Mouse (Mus musculus) cerebellum, postnatal 14 days (tissue): ENCODE results near the gene Gbp4.
"Not testable (repeated sequence)": the region's sequence is repeated elsewhere in the genome, so short reads cannot be mapped to it uniquely, and the experiment has no call there.

ENCODE experiments used
- DNase-seq, 2 experiments: peaks; one replicate each; pipeline ENCODE4 v3.0.0; 2021; ENCODE audit warnings: mixed read lengths in 2 of 2

Gbp4 gene

DNA sequence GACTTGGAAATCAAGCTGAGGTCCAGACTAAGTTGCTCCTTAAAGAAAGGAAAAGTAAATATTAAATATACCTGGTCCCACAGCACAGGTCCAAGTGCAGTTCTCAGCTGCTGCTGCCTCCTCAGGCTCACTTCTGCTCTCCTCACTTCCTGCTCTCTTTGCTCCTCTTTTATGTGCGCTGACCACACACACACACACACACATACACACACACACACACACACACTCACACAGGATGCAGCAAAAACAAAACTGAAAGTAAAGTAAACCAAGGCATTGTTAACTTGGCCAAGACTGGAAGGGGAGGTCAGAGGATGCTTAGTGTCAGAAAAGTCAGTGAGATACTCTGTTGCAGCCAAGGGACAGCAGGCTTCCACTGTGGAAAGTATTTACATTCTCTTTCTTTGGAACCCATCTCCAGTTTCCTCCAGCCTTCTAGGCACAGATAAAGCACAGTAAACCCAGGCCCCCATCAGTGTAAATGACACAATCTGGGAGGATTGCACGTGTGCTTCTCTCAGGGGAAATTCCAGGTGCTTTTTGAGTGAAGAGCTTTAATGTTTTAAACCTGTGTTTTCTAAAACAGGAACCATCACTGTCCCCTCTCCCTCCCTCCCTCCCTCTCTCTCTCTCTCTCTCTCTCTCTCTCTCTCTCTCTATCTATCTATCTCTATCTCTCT, at the start of gene Gbp4, which contains the start of the genes Gbp9 and Gbp8:
Gene Gbp4, minus strand, starts transcription at position 178 of the 680 bp plus-strand sequence.
Gene Gbp9, minus strand, starts transcription at position 131 of the 680 bp plus-strand sequence.
Gene Gbp8, minus strand, starts transcription at position 132 of the 680 bp plus-strand sequence.
- not testable (repeated sequence) for DNase-seq

DNA sequence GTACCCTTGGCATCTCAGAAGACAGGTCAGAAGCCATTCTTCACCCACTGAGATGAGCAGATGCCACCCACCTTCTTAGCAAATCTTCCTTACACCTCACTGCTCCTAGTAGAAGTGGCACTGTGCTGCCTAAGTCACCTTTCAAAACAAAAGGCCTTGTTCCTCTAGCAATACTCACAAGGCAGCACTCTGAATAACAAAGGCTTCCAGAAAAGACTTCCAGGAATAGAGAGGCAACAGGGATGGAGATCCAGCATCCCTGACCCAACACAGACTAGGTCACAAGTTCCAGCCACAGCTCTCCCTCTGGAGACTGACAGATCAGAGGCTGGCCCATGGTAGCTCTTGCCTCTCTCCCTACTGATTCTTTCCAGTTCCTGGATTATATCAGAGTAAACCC, 42.1 kb upstream of the Gbp4 start:
- DNase-seq = no peak

DNA sequence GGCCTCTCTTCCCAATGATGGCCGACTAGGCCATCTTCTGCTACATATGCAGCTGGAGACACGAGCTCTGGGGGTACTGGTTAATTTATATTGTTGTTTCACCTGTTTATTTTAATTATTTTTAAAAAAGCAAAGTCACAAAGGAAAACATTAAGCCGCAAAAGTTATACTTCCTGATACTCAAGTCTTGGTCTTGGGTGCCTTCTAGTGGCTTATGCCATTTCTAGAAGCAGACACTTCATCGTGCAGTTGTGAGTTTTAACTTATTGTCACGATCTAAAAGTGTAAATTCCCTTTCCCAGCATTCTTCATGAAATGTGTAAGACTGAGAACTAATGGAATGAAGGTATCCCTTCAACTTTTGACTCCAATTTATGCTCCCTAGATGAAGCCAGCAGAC, 17.2 kb upstream of the Gbp4 start:
- no peak for DNase-seq

DNA sequence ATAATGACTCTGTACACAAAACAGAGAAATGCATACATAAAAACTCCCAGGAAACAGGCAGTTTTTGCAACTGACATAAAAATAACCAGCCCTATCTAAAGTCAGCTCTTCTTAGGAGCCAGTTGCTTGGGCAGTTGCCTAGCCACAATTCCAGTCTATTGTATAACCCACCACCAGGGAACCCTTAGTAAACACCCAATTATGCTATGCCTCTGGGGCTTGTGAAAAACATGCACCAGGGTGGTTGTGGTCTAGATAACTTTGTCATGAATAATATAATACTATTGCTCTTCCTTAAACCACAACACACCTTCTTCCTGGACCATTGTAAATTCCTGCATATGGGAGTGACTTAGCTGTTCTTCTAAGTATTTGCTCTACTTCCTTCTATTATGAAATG, 14.7 kb upstream of the Gbp4 start:
- no peak for DNase-seq

DNA sequence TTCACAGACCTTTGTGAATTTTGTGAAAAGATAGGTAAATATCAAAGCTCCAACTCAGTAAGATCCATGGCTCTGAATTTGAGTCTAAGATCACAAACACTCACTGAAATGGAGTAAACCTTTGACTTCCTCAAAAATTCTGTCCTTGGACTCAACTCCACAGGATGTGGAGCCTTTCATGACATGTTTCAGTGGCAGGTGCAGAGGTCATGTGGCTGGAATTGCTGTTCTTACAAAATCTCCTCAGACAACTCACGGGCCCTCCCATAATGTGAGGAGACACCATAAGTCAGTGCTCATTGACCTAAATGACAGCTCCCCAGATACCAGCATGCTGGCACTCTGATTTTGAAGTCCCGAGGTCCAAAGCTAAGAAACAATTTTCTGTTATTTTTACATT, 8.7 kb upstream of the Gbp4 start:
- not testable (repeated sequence) for DNase-seq

DNA sequence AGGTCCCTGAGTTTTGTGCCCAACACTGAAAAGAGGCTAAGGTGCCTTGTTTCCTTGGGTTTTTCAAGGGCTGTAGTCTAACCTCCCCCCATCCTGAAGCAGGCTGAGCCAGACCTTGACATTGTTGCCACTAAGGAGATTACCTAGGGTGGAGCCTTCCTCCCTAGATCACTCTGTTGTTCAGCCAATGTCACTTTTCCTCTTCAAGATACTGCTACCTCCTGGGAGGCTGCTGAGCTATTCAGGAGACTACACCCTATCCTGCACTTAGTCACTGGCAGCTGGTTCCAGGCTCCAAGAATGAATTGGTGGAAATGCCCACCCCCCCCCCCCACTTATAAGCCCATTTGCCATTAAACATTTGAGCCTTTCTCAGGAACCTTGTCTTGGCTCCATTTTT, 7.1 kb upstream of the Gbp4 start:
- DNase-seq = no peak

DNA sequence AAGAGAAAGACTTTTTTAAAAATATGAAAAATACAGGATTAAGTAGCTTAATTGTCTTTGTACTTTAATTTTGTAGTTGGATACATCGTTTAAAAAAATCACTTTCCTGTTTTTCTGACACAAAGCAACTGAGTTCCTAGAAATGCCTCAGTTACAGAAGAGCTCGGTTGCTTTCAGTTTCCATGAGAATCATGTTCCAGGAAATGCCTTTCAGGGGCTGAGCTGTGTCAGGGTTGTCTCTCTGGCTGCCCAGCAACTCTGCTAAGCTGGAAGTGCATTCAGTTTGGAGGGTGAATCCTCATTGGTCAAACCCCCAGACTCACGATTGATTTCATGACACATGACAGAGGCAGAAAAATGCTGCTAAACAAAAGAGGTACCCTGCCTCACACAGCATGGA, 6.3 kb upstream of the Gbp4 start:
- DNase-seq = not testable (repeated sequence)

DNA sequence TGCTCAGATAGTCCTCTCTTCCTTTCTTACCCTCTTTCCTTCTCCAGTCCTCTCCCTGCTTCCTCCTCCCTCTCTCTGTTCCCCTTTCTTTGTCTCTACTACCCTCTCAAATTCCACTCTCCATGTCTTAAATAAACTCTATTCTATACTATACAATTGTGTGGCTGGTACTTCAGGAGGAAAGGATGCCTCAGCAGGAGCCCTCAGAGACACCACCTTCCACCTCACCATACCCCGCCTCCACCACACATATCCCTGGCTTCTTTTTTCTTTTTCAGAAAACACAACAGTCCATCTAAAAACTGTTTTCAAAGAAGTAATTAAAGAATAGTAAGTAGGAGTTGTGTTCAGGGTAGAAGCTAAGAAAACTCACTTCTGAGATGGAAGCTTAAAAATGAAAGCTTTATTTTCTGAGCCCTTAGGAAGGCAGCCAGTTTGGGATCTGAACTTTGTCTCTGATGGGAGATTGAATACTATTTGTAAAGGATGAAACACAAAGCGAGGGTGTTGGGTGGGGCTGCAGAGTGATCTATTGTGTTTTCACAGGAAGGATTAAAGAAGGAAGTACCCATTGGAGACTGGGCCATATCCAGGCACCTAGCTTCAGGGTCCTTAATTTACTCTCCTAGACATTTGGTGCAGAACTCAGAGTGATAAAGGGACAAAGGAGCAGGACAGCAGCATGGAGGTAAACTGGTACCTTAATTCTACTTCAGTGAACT, 864 bp upstream of the Gbp4 start:
- not testable (repeated sequence) for DNase-seq

DNA sequence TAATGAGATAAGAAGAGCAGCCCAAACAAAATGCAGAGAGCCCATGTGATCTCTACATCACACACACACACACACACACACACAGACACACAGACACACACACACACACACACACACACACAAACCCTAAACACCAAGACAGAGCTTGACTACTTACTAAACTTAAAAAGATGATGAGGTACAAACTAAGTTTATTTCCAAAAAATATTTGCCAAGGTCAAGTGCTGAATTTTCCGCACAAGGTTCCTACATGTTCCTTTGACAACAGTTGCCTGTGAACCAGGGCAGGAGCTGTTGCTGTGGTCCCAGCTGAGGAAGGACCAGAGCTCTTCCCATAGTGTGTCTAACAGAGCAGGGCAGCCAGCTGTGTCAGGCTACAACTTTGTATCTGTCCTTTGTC, 480 bp downstream of the Gbp4 start:
- no peak for DNase-seq

DNA sequence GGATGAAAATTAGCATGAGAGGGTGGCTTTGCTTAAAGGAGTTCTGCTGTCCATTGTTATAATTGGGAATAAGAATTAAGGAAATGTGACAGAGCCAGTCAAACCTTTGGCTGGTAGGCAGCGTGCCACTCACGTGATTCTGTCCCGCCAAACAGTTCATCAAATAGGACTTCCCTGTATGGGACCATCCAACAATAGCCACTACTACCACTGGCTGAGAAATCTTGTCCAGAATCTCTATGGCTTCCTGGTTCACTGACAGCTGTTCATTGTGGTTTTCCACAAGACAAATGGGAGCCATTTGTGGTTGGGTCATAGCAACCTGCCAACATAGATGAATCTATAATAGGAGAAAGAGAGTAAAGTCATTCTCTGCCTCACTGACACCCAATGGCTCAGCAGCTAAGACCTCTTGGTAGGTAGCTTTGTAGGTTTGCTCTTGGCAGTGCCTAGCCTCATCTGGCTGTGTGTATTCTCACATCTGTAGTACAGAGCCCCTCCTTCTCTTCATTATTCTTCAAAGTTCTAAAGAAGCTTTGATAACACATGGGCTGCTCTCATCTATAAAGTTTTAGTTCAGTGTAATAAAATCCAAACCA, 2.6 kb downstream of the Gbp4 start:
- not testable (repeated sequence) for DNase-seq

DNA sequence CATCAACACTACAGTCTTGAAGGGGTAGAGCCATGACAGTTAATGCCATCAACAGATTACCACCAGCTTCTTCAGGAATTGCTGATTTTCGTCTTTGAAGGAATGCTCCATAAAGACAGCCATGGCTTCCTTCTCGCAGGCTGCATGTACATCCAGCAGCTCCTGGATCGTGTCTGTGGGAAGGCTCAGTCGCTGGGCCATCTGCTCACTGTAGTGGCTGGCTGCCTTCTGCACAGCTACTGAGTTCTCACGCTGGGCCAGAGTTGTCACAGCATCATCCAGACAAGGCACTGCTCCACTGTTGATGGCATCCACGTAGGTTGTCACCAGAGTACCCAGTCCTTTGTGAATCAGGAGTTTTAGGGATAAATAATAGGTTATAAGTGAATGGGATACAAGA, 17.7 kb downstream of the Gbp4 start:
- DNase-seq = peak; percentile 15 to 36

DNA sequence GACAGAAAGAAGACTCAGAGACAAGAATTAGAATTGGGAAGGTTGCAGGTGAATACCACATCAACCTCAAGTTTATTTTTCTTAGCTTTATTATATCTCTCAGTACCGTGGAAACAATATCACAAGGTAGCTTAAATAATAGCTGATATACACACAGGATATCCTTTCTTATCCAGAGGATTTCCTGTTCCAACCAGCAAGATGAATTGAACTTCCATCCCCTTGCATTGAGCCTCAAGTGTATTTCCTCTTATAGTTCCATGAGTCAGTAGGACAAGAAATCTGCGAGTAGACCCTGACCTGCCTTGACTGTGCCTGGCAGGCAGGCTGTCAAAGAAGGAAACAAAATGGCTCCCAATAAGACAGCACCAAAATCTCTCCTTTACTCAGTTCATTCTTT, 23.6 kb downstream of the Gbp4 start:
- DNase-seq = no peak

DNA sequence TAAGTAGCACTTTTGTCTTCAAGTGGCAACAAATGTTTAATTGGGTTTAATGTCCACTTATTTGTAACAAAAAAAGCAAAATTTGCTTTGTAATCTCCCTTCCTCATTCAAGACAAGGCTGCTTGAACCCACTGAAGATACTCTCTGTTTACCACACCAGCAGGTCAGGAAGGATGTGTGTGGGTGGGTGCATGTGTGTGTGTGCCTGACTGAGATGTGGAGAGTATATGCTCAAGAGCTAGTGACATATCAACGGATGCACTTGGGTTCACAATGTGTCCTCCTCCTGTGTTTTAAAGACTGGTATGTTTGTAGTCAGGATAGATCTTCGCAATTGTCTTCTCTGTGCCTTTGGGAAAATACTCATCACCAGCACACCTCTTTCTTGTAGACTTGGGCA, 24.7 kb downstream of the Gbp4 start:
- no peak for DNase-seq

DNA sequence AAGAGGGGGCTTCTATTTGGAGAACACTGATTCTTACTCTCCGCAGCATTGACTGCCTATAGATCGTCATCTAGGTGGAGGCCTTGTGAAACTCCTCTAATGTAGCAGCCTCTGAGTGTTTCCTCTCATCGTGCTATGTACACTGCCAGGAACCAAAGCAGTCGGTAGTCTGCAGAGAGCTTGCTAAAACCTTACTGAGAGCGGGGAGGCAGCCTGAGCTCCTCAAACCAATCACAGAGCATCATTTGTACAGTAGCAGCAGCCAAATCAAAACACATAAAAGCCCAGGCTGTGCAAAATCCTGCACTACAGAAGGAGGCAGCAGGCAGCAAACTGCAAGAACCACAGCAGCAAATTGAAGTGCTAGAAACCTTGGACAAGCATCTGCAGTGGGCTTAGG, 25.7 kb downstream of the Gbp4 start:
- no peak for DNase-seq

DNA sequence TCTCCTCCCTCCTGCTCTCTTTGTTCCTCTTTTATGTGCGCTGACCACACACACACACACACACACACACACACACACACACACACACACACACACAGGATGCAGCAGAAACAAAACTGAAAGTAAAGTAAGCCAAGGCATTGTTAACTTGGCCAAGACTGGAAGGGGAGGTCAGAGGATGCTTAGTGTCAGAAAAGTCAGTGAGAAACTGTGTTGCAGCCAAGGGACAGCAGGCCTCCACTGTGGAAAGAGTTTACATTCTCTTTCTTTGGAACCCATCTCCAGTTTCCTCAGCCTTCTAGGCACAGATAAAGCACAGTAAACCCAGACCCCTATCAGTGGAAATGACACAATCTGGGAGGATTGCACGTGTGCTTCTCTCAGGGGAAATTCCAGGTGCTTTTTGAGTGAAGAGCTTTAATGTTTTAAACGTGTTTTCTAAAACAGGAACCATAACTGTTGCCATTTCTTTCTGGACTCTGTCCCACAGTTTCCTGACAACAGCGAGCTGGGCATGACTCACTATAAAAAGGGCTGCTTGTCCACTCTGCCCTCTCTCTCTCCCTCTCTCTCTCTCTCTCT, 29.0 kb downstream of the Gbp4 start:
- DNase-seq = peak; percentile 1 to 7

DNA sequence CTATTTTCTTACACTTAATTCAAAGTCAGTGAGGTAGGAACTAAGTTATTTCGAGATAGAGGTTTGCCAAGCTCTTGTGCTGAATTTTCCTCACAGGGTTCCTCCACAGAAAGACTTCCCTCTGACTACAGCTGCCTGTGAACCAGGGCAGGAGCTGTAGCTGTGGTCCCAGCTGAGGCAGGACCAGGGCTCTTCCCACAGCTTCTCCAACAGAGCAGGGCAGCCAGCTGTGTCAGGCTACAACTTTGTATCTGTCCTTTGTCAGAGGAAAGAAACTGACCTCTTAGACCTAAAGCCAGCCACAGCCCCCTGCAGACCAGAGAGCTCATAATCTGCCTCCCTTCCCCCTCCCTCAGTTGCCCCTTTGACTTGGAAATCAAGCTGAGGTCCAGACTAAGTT, 29.6 kb downstream of the Gbp4 start:
- not testable (repeated sequence) for DNase-seq

DNA sequence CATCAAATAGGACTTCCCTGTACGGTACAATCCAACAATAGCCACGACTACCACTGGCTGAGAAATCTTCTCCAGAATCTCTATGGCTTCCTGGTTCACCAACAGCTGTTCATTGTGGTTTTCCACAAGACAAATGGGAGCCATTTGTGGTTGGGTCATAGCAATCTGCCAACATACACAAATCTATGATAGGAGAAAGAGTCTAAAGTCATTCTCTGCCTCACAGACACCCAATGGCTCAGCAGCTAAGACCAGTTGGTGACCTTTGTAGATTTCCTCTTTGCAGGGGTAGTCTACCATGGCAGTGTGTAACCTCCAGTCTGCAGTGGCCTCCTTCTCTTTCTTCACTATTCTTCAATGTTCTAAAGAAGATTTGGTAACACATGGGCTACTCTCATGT, 33.7 kb downstream of the Gbp4 start:
- not testable (repeated sequence) for DNase-seq

DNA sequence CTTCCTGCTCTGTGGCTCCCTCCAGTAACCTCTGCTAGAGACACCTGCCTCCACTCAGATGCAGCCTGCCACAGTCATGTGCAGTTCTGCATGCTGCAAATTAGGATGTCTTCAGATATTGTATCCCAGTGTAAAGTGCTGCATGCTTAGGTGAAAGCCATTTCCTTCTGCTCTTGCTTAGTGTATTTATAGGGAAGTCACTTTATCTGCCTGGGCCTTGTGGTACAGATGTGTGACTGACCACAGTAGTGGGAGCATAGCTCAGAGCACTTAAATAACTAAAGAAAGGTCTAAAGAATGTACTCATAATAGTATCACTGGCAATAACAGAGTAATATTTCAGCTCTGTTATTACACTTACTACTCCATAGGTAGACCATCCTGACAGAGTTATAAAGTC, 57.5 kb downstream of the Gbp4 start:
- no peak for DNase-seq

DNA sequence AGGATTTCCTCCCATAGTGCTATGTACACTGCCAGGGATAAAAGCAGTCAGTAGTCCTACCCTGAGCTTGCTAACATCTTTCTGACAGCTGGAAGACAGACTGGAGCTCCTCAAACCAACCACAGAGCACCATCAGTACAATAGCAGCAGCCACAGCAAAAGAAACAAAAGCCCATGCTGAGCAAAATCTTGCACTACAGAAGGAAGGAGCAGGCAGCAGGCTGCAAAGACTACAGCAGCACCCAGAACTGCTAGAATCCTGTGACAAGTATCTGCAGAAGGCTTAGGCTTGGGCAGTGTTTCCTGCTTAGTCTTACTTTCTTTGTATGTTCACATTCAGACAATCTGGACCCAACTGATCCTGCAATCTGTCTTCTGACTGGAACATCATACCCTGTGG, 71.0 kb downstream of the Gbp4 start:
- DNase-seq = not testable (repeated sequence)
